Mouse (Mus musculus): ENCODE results near the gene Slc47a2. TPM values are rescaled to one million over a fixed set of nuclear protein-coding genes. Genes with fewer than 3 reads are reported as not detected.

Gene Slc47a2
- polyA plus RNA-seq, 1 experiment from 2014 or later, result not detected

Other genes starting within 250 kb of the Slc47a2 start
- gene Tnfrsf13b, start 216.1 kb downstream of the Slc47a2 start, polyA plus RNA-seq (2015; fragmentation: Nextera tagmentation; extraction: Ambion mirVana), result 0.77 and 1.0 TPM in 2 replicates
- 368 and 370 TPM in 2 replicates for gene Usp22, start 167.8 kb downstream of the Slc47a2 start, polyA plus RNA-seq (2015; fragmentation: Nextera tagmentation; extraction: Ambion mirVana)
- gene Aldh3a1, start 135.3 kb downstream of the Slc47a2 start, polyA plus RNA-seq (2015; fragmentation: Nextera tagmentation; extraction: Ambion mirVana), result not detected in 2 replicates
- 21.4 and 23.2 TPM in 2 replicates for gene Aldh3a2, start 75.4 kb downstream of the Slc47a2 start, polyA plus RNA-seq (2015; fragmentation: Nextera tagmentation; extraction: Ambion mirVana)
- 0.08 TPM in 1 of 2 replicates, not detected in the other for gene Slc47a1, start 35.5 kb upstream of the Slc47a2 start, polyA plus RNA-seq (2015; fragmentation: Nextera tagmentation; extraction: Ambion mirVana)
- gene Rnf112, start 111.3 kb upstream of the Slc47a2 start, polyA plus RNA-seq (2015; fragmentation: Nextera tagmentation; extraction: Ambion mirVana), result 13.6 and 15.0 TPM in 2 replicates
- 28.6 and 35.4 TPM in 2 replicates for gene Mfap4, start 142.6 kb upstream of the Slc47a2 start, polyA plus RNA-seq (2015; fragmentation: Nextera tagmentation; extraction: Ambion mirVana)
- gene Mapk7, start 151.5 kb upstream of the Slc47a2 start, polyA plus RNA-seq (2015; fragmentation: Nextera tagmentation; extraction: Ambion mirVana), result 76.6 and 87.2 TPM in 2 replicates
- 38.3 and 40.8 TPM in 2 replicates for gene B9d1, start 162.3 kb upstream of the Slc47a2 start, polyA plus RNA-seq (2015; fragmentation: Nextera tagmentation; extraction: Ambion mirVana)
- 48.3 and 51.2 TPM in 2 replicates for gene Epn2, start 236.8 kb upstream of the Slc47a2 start, polyA plus RNA-seq (2015; fragmentation: Nextera tagmentation; extraction: Ambion mirVana)

All from midbrain, embryonic 13.5 days (tissue).